Mouse (Mus musculus): ENCODE results near the gene Hunk. TPM values are rescaled to one million over a fixed set of nuclear protein-coding genes. Genes with fewer than 3 reads are reported as not detected.
A peak's percentile ranks its signal among the peaks of the same experiment; 100 is the strongest.

Gene Hunk
- polyA plus RNA-seq, 2 experiments from 2014 or later = not detected

GRCm38 (mm10) chr16:90440654-90441053 is 54.8 kb downstream of the Hunk start:
- no peak for ATAC-seq

GRCm38 (mm10) chr16:90442991-90443390 is 57.2 kb downstream of the Hunk start:
- ATAC-seq = no peak

- no peak for ATAC-seq
These were observed 67.4 kb downstream of the Hunk start for GRCm38 (mm10) chr16:90453197-90453596.

GRCm38 (mm10) chr16:90456495-90457125 is 70.8 kb downstream of the Hunk start:
- ATAC-seq = peak; percentile 89

- ATAC-seq = no peak
These were observed 73.2 kb downstream of the Hunk start for GRCm38 (mm10) chr16:90458899-90459610.

- ATAC-seq = no peak
These were observed 75.6 kb downstream of the Hunk start for GRCm38 (mm10) chr16:90461304-90461905.

- no peak for ATAC-seq
These were observed 77.0 kb downstream of the Hunk start for GRCm38 (mm10) chr16:90462728-90463275.

GRCm38 (mm10) chr16:90465154-90465553 is 79.3 kb downstream of the Hunk start:
- ATAC-seq = no peak

- no peak for ATAC-seq
These were observed 82.5 kb downstream of the Hunk start for GRCm38 (mm10) chr16:90468286-90468685.

- ATAC-seq = peak; percentile 98
These were observed 90.0 kb downstream of the Hunk start for GRCm38 (mm10) chr16:90475701-90476229.

GRCm38 (mm10) chr16:90481612-90482011 is 95.8 kb downstream of the Hunk start:
- no peak for ATAC-seq

GRCm38 (mm10) chr16:90483341-90483740 is 97.5 kb downstream of the Hunk start:
- no peak for ATAC-seq

- no peak for ATAC-seq
These were observed 99.3 kb downstream of the Hunk start for GRCm38 (mm10) chr16:90485125-90485524.

GRCm38 (mm10) chr16:90485599-90485998 is 99.8 kb downstream of the Hunk start:
- no peak for ATAC-seq

- ATAC-seq = no peak
These were observed 104.3 kb downstream of the Hunk start for GRCm38 (mm10) chr16:90490066-90490465.

GRCm38 (mm10) chr16:90491898-90492499 is 106.2 kb downstream of the Hunk start:
- ATAC-seq = no peak

- ATAC-seq = no peak
These were observed 111.1 kb downstream of the Hunk start for GRCm38 (mm10) chr16:90496930-90497329.

GRCm38 (mm10) chr16:90497749-90498464 is 112.1 kb downstream of the Hunk start:
- ATAC-seq = no peak

- no peak for ATAC-seq
These were observed 115.0 kb downstream of the Hunk start for GRCm38 (mm10) chr16:90500809-90501208.

- ATAC-seq = no peak
These were observed 119.4 kb downstream of the Hunk start for GRCm38 (mm10) chr16:90505252-90505651.

GRCm38 (mm10) chr16:90505680-90506079 is 119.9 kb downstream of the Hunk start:
- ATAC-seq = no peak

All from CD4-positive, CD25-positive, alpha-beta regulatory T cell, adult 4 months (primary cell).